Mouse (Mus musculus) liver, embryonic 16.5 days (tissue): ENCODE measurements around the gene Faim2. TPM values are rescaled to one million over a fixed set of nuclear protein-coding genes. Genes with fewer than 3 reads are reported as not detected.

Experiments
- ATAC-seq: fragments of 200-750 bp; cut with Nextera tagmentation; 2 replicates; pipeline ENCODE4 v1.8.0; 2017; ENCODE audit warnings: low read depth, mild to moderate bottlenecking, moderate number of reproducible peaks, moderate library complexity
- H3K27ac ChIP-seq: fragments of 300-500 bp; sonication (generic); 2 replicates; pipeline ENCODE4 v1.5.1; 2014; ENCODE audit warnings: mild to moderate bottlenecking, low read length
- H3K27me3 ChIP-seq: fragments of 300-500 bp; sonication (generic); 2 replicates; pipeline ENCODE4 v1.6.1; 2014; ENCODE audit warnings: low read depth, low read length, mixed read lengths; ENCODE audit not compliant: control insufficient read depth, insufficient read depth
- H3K36me3 ChIP-seq: fragments of 300-500 bp; sonication (generic); 2 replicates; pipeline ENCODE4 v1.6.1; 2014; ENCODE audit warnings: mild to moderate bottlenecking; ENCODE audit not compliant: control insufficient read depth, insufficient read depth
- H3K4me1 ChIP-seq: fragments of 300-500 bp; sonication (generic); 2 replicates; pipeline ENCODE4 v1.6.1; 2014; ENCODE audit warnings: low read depth, low read length, mixed read lengths; ENCODE audit not compliant: control insufficient read depth
- H3K4me2 ChIP-seq: fragments of 300-500 bp; sonication (generic); 2 replicates; pipeline ENCODE4 v1.6.1; 2014; ENCODE audit warnings: low read depth, low read length, mixed read lengths
- H3K4me3 ChIP-seq: fragments of 300-500 bp; sonication (generic); 2 replicates; pipeline ENCODE4 v1.5.1; 2014; ENCODE audit warnings: low read depth, mild to moderate bottlenecking, low read length
- H3K9ac ChIP-seq: fragments of 300-500 bp; sonication (generic); 2 replicates; pipeline ENCODE4 v1.6.1; 2014; ENCODE audit warnings: low read depth, low read length
- H3K9me3 ChIP-seq: fragments of 300-500 bp; sonication (generic); replicated peaks from 2 replicates; pipeline ENCODE4 v1.6.1; 2016; ENCODE audit warnings: low read length; ENCODE audit not compliant: control insufficient read depth
- WGBS: fragments of 180-500 bp; shearing (Covaris S2); extraction: QIAGEN DNeasy Blood & Tissue Kit; methylation state at CpG from one replicate; pipeline ENCODE4 v1.1.7; 2014; ENCODE audit not compliant: insufficient replicate concordance; 5-methylcytosine and 5-hydroxymethylcytosine counted together
- polyA plus RNA-seq: library from polyadenylated mRNA; unstranded; fragments of >200 nt; fragmentation: Nextera tagmentation; extraction: Ambion mirVana; gene quantifications from 2 replicates; pipeline ENCODE4 v1.2.1, GENCODE M21; 2015

The Faim2 gene
- polyA plus RNA-seq = 0.02 TPM in 1 of 2 replicates, not detected in the other

- Histone ChIP-seq H3K4me2 (no peak within 1 kb of the TSS), H3K9ac (no peak within 1 kb of the TSS), H3K36me3 (no peaks in the 10 kb centered on the region), H3K27ac (no peak within 1 kb of the TSS), H3K4me3 (no peak within 1 kb of the TSS), H3K4me1 (no peaks in the 10 kb centered on the region), H3K9me3 (no peaks in the 10 kb centered on the region), H3K27me3 (peaks cover 6% of the 10 kb centered on the region; the same call in 1 of the 2 replicates)
- 26% methylated on average over 27 of the region's 27 CpGs for WGBS
- ATAC-seq = no peak
Measured at GRCm38 (mm10) chr15:99527629-99528353, at the start of gene Faim2. TSS of gene Faim2 (minus strand) at chr15:99528165.

DNA sequence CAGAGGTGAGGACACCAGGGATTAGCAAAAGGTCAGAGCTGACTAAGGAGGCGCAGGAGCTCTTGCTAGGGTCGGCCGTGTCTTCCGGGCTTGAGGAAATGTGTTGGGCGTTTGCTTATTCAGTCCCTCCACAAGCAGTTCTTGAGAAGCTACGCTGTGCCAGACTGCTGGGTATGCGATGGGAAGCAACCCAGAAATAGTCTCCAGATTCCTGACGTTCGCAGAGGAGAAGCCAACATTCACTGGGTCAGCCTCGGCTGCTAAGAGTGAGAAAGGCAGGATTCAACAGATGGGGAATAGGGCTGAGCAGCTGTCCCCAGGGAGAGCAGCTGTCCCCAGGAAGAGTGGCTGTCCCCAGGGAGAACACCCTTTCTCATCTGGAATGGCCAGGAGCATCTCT, 41.2 kb upstream of the Faim2 start:
- Histone ChIP-seq H3K27me3 (no peaks in the 10 kb centered on the region; the same call in 1 of the 2 replicates), H3K9me3 (no peaks in the 10 kb centered on the region), H3K4me3 (no peak overlapping the region), H3K9ac (no peak overlapping the region), H3K4me1 (no peaks in the 10 kb centered on the region), H3K27ac (no peak overlapping the region), H3K36me3 (no peaks in the 10 kb centered on the region), H3K4me2 (no peak overlapping the region)
- 58% methylated on average over 10 of the region's 10 CpGs for WGBS
- no peak for ATAC-seq

DNA sequence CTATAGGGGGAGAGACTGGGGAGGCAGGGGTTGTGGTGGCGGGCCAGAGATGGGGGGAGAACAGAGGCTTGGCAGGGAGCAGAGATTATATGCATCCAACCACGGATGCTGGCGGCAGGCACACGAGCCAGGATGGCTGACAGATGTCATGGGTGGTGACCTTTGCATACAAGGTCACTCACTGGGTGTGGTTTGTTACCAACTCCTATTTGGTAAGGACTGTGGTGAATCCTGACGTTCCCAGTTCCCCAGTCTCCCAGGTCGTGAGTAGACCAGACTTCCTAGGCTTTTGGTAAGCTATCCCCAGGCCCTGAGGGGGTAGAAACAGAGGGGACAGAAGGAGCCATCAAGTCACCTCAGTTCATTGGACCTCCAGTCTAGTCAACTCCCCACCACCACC, 40.7 kb upstream of the Faim2 start:
- Histone ChIP-seq H3K27me3 (no peaks in the 10 kb centered on the region; the same call in 1 of the 2 replicates), H3K4me2 (no peak overlapping the region), H3K36me3 (no peaks in the 10 kb centered on the region), H3K27ac (no peak overlapping the region), H3K4me3 (no peak overlapping the region), H3K4me1 (no peaks in the 10 kb centered on the region), H3K9me3 (no peaks in the 10 kb centered on the region), H3K9ac (no peak overlapping the region)
- ATAC-seq = no peak
- WGBS = 51% methylated on average over 6 of the region's 6 CpGs

- H3K36me3 ChIP-seq = no peaks in the 10 kb centered on the region
- no peak overlapping the region for H3K9ac ChIP-seq
- no peaks in the 10 kb centered on the region; the same call in 1 of the 2 replicates for H3K27me3 ChIP-seq
- WGBS = 50% methylated on average over 4 of the region's 4 CpGs
- no peaks in the 10 kb centered on the region for H3K9me3 ChIP-seq
- H3K27ac ChIP-seq = no peak overlapping the region
- ATAC-seq = no peak
- H3K4me2 ChIP-seq = no peak overlapping the region
- no peak overlapping the region for H3K4me3 ChIP-seq
- no peaks in the 10 kb centered on the region for H3K4me1 ChIP-seq
Measured at GRCm38 (mm10) chr15:99567371-99567770, 39.4 kb upstream of the Faim2 start.

DNA sequence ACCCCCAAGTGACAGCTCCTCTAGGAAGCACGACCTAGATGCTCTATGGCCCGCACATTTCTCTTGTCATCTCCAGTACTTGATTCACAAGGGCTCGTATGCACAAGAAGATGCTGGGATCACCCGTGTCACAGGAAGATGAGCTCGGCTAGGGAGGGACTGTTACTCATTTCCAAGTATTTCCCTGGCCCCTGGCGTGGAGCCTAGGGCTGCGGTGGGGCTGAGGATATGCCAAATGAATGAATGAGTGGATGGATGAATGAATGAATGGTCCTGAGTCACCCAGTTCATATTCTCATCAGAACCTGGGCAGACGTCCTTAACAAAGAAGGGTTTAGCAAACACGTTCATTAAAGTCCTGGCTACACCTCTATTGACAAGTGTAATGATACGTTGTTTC, 32.3 kb upstream of the Faim2 start:
- Histone ChIP-seq H3K4me3 (no peak overlapping the region), H3K4me1 (no peaks in the 10 kb centered on the region), H3K36me3 (no peaks in the 10 kb centered on the region), H3K4me2 (no peak overlapping the region), H3K27me3 (no peaks in the 10 kb centered on the region), H3K9me3 (no peaks in the 10 kb centered on the region), H3K9ac (no peak overlapping the region), H3K27ac (no peak overlapping the region)
- WGBS = 60% methylated on average over 10 of the region's 10 CpGs
- no peak for ATAC-seq

- 56% methylated on average over 1 of the region's 1 CpGs for WGBS
Measured at GRCm38 (mm10) chr15:99558947-99559346, 31.0 kb upstream of the Faim2 start.

DNA sequence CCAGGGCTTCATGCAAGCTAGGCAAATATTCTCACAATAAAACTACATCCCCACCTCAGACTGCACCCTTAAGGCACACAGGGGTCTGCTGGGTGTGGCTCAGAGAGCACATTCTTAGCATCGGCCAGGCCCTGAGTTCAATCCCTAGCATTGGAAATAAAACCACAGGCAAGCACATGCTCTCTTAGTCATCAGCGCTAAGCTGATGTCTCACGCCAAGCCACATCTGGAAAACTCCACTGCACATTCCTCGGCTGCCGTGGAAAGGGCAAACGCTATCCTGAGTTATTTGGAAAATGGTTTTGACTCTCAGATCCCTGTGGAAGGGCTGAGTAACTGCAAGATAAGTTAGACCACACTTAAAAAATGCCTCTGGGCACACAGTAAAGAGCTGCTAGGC, 25.8 kb upstream of the Faim2 start:
- H3K4me1 ChIP-seq = no peaks in the 10 kb centered on the region
- no peaks in the 10 kb centered on the region for H3K36me3 ChIP-seq
- WGBS = 75% methylated on average over 6 of the region's 6 CpGs
- no peak for ATAC-seq
- no peak overlapping the region for H3K9ac ChIP-seq
- no peak overlapping the region for H3K4me3 ChIP-seq
- H3K27ac ChIP-seq = no peak overlapping the region
- no peaks in the 10 kb centered on the region for H3K27me3 ChIP-seq
- no peak overlapping the region for H3K4me2 ChIP-seq
- no peaks in the 10 kb centered on the region for H3K9me3 ChIP-seq

More at GRCm38 (mm10) chr15:99558947-99559346, 31.0 kb upstream of the Faim2 start:
- no peak for ATAC-seq
- Histone ChIP-seq H3K4me2 (no peak overlapping the region), H3K27ac (no peak overlapping the region), H3K9me3 (no peaks in the 10 kb centered on the region), H3K4me3 (no peak overlapping the region), H3K9ac (no peak overlapping the region), H3K4me1 (no peaks in the 10 kb centered on the region), H3K27me3 (no peaks in the 10 kb centered on the region), H3K36me3 (no peaks in the 10 kb centered on the region)

DNA sequence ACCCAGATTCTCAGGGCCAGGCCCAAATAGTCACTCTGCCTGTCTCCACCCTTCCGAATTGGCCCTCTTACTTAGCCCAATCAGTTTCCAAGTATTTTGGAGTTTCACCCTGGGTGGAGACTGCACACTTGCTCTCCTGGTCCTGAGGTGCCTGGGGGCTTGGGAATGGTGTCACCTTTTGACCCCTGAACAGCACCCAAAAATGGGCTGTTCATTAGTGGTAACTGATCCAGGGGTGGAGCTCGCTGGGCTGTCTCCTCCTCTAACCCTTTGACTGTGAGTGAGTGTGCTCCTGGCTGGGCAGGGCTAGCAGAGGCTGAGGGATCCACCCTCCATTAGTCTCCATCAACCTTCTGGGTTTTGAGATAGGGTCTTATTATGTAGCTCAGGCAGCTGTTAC, 21.9 kb upstream of the Faim2 start:
- Histone ChIP-seq H3K36me3 (no peaks in the 10 kb centered on the region), H3K27me3 (no peaks in the 10 kb centered on the region), H3K4me1 (no peaks in the 10 kb centered on the region), H3K4me2 (no peak overlapping the region), H3K9ac (no peak overlapping the region), H3K9me3 (no peaks in the 10 kb centered on the region), H3K4me3 (no peak overlapping the region), H3K27ac (no peak overlapping the region)
- no peak for ATAC-seq
- WGBS = 34% methylated on average over 2 of the region's 2 CpGs

DNA sequence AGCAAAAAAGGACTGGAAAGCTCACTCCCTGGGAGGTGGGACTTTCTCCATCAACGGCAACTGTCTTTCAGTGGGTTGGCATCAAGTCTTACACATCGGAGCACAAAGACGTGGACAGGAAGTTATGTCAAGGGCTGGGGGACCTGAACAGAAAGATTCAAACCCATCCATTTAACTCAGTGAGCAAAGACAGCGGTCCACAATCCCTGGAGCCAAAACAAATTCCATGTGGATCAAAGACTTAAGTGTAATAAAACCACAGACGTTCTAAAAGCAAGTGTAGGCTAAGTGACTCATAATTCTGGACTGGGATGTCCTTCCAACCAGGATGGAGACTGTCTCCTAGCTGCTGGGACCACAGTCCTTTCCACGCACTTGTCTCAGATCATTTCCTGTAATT, 19.8 kb upstream of the Faim2 start:
- H3K4me3 ChIP-seq = no peak overlapping the region
- no peak for ATAC-seq
- no peaks in the 10 kb centered on the region for H3K36me3 ChIP-seq
- no peak overlapping the region for H3K27ac ChIP-seq
- no peaks in the 10 kb centered on the region for H3K9me3 ChIP-seq
- no peaks in the 10 kb centered on the region for H3K4me1 ChIP-seq
- H3K4me2 ChIP-seq = no peak overlapping the region
- 54% methylated on average over 6 of the region's 6 CpGs for WGBS
- H3K27me3 ChIP-seq = no peaks in the 10 kb centered on the region
- H3K9ac ChIP-seq = no peak overlapping the region
